In the genomic region with DNA sequence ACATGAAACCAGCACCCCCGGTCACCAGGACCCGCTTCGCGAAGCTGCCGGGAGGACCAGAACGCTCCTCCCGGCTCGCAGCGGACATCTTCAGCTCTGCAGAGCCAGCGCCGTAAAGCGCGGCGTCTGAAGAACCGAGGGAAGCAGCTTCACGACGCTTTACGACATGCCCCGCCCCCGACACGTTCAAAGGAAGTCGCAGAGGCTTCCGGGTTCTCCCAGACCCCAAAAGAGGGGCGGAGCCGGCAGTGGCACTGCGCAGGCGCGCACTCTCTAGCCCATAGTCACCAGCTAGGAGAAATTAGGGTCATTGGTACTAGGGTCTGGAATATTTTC, we compare ENCODE assay signal across 8 mouse cellular contexts. TPM values are rescaled to one million over a fixed set of nuclear protein-coding genes. Genes with fewer than 3 reads are reported as not detected.
DNase-seq lines count a peak whose midpoint lies in the region; ATAC-seq lines count a peak whose summit lies in the region.

A gene (minus strand): TSS at position 114 of the 336 bp plus-strand sequence.

- under 1% methylated on average over 28 of the region's 28 CpGs for WGBS in hindbrain, embryonic 12.5 days

- peak; percentile 99 for DNase-seq in NIH3T3 (ENCODE audit: low read depth)
- peak; percentile 99 to 100 for DNase-seq in cerebellum, postnatal 10 days
- DNase-seq in frontal cortex, postnatal 10 days (ENCODE audit: low spot score in 2 of 2) = peak; percentile 99
- DNase-seq in layer of hippocampus, postnatal 14 days (ENCODE audit: low spot score in 2 of 2) = peak; percentile 95 to 99
- DNase-seq in lung, postnatal 14 days = peak; percentile 99
- peak; percentile 99 for DNase-seq in retina, adult 2 months (ENCODE audit: low read depth, low spot score)
- DNase-seq in thymus, postnatal 36 days = peak; percentile 98 to 99

- peak within 1 kb of the TSS; percentile 71 for H3K4me3 ChIP-seq in hindbrain, embryonic 12.5 days

- peak; percentile 85 for ATAC-seq in hindbrain, embryonic 12.5 days (ENCODE audit: low FRiP score)

- H3K9me3 ChIP-seq in hindbrain, embryonic 12.5 days (replicated peaks) = no peaks in the 10 kb centered on the region

- H3K9ac ChIP-seq in hindbrain, embryonic 12.5 days = peak within 1 kb of the TSS; percentile 78

- peak within 1 kb of the TSS; percentile 86 for H3K4me2 ChIP-seq in hindbrain, embryonic 12.5 days (replicated peaks)

- H3K27me3 ChIP-seq in hindbrain, embryonic 12.5 days = peaks cover 4% of the 10 kb centered on the region; the same call in 1 of the 2 replicates

- no peak within 1 kb of the TSS for H3K27ac ChIP-seq in hindbrain, embryonic 12.5 days

- peaks cover 18% of the 10 kb centered on the region for H3K36me3 ChIP-seq in hindbrain, embryonic 12.5 days

- H3K4me1 ChIP-seq in hindbrain, embryonic 12.5 days = peaks cover 23% of the 10 kb centered on the region

RNA-seq across cellular contexts. Expression of the gene that starts here (rescaled TPM):
- polyA plus RNA-seq in hindbrain, embryonic 12.5 days (2016; fragmentation: Nextera tagmentation; extraction: Ambion mirVana) = 28.7 and 31.4 TPM in 2 replicates
- total RNA-seq in layer of hippocampus, postnatal 14 days (2021) = 10 to 100 TPM; 11.0 to 11.3 TPM
